Mouse (Mus musculus): Measurements from ENCODE around the gene Errfi1. TPM values are rescaled to one million over a fixed set of nuclear protein-coding genes. Genes with fewer than 3 reads are reported as not detected.

The Errfi1 gene
- total and polyA plus RNA-seq, 3 experiments = 2.1 to 2.7 TPM; not detected in 1

GRCm38 (mm10) chr4:150869276-150870197, 15.8 kb downstream of the Errfi1 start:
- DNase-seq (ENCODE audit: low read depth, low spot score) = no peak
- TF ChIP-seq ZNF384 (IDR thresholded peaks at IDR 0.05; ENCODE audit: low read depth, low read length) (no peak), KAT2A (conservative IDR thresholded peaks at IDR 0.05; ENCODE audit: low read depth, low read length) (no peak), USF2 (IDR thresholded peaks at IDR 0.05; ENCODE audit: borderline replicate concordance in 1 of 2, insufficient read depth in 1 of 2, low read depth in 1 of 2, low read length in 2 of 2) (no peak), ETS1 (IDR thresholded peaks at IDR 0.05; ENCODE audit: low read depth, low read length) (no peak), CTCF (IDR thresholded peaks at IDR 0.05 in 2 of 3, conservative IDR thresholded peaks at IDR 0.05 in 1 of 3; ENCODE audit: control insufficient read depth in 1 of 3, insufficient read depth in 1 of 3, low read depth in 2 of 3, low read length in 3 of 3, poor library complexity in 1 of 3, severe bottlenecking in 1 of 3) (no peak), POLR2AphosphoS5 (IDR thresholded peaks at IDR 0.05; ENCODE audit: borderline replicate concordance, low read depth, low read length) (no peak), GATA1 (IDR thresholded peaks at IDR 0.05; ENCODE audit: low read depth, low read length) (no peak), EP300 (IDR thresholded peaks at IDR 0.05; ENCODE audit: low read depth in 1 of 2, low read length in 2 of 2) (no peak), GABPA (IDR thresholded peaks at IDR 0.05; ENCODE audit: low read depth, low read length) (no peak), ZMIZ1 (IDR thresholded peaks at IDR 0.05; ENCODE audit: low read depth, low read length) (no peak), MXI1 (IDR thresholded peaks at IDR 0.05; ENCODE audit: low read depth, low read length) (no peak), ELF1 (IDR thresholded peaks at IDR 0.05; ENCODE audit: low read depth, low read length) (no peak), ZKSCAN1 (IDR thresholded peaks at IDR 0.05; ENCODE audit: low read depth, low read length) (no peak), RAD21 (IDR thresholded peaks at IDR 0.05; ENCODE audit: low read depth, low read length) (no peak), NELFE (IDR thresholded peaks at IDR 0.05; ENCODE audit: low read depth, low read length) (no peak), UBTF (IDR thresholded peaks at IDR 0.05; ENCODE audit: borderline replicate concordance, insufficient read depth, low read depth, low read length) (no peak), ZC3H11A (IDR thresholded peaks at IDR 0.05; ENCODE audit: low read depth, low read length) (no peak)
- no peaks in the 10 kb centered on the region for H3K4me1 ChIP-seq (ENCODE audit: control insufficient read depth in 1 of 2, insufficient read depth in 2 of 2, low read length in 2 of 2)
- H3K9ac ChIP-seq (ENCODE audit: control insufficient read depth, low read depth, low read length, poor library complexity, severe bottlenecking) = no peak overlapping the region
- no peaks in the 10 kb centered on the region for H3K27me3 ChIP-seq (ENCODE audit: control insufficient read depth in 1 of 2, insufficient read depth in 2 of 2, low read length in 2 of 2)
- H3K79me2 ChIP-seq (ENCODE audit: control insufficient read depth, insufficient read depth, low read length, poor library complexity) = no peaks in the 10 kb centered on the region
- H3K27ac ChIP-seq (ENCODE audit: control insufficient read depth, low read depth, low read length) = no peak overlapping the region
- H3K36me3 ChIP-seq (ENCODE audit: control insufficient read depth in 1 of 2, insufficient read depth in 2 of 2, low read length in 2 of 2) = no peaks in the 10 kb centered on the region
- H3K9me3 ChIP-seq (replicated peaks; ENCODE audit: insufficient read depth, low read length) = no peaks in the 10 kb centered on the region
- H3K4me3 ChIP-seq (ENCODE audit: control insufficient read depth in 1 of 2, insufficient read depth in 1 of 2, low read depth in 2 of 2, low read length in 2 of 2) = no peak overlapping the region

DNA sequence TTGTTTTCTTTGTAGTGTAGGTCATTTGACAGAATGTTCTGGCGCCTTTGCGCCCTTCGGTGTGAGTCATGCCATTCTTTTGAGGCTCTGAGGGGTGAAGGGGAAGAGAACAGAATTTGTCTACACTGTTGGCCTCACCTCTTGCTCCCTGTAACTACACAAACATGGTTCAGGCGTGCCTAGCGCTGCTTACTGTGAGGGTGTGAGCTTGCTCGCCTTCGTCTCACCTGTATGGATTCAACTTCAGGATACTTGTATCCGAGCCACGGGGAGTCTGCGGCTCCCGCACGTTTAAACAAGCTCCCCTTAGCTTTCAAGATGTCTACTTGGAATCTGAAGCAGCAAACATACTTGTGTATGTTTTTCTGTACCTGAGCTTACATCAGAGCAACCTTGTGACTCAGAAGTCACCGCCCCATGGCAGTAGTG, 17.3 kb downstream of the Errfi1 start:
- H3K27ac ChIP-seq (ENCODE audit: control insufficient read depth, low read depth, low read length) = no peak overlapping the region
- H3K79me2 ChIP-seq (ENCODE audit: control insufficient read depth, insufficient read depth, low read length, poor library complexity) = no peaks in the 10 kb centered on the region
- TF ChIP-seq JUND (IDR thresholded peaks at IDR 0.05; ENCODE audit: low read depth, low read length) (no peak), CTCF (IDR thresholded peaks at IDR 0.05 in 2 of 3, conservative IDR thresholded peaks at IDR 0.05 in 1 of 3; ENCODE audit: control insufficient read depth in 1 of 3, insufficient read depth in 1 of 3, low read depth in 2 of 3, low read length in 3 of 3, poor library complexity in 1 of 3, severe bottlenecking in 1 of 3) (no peak), ZKSCAN1 (IDR thresholded peaks at IDR 0.05; ENCODE audit: low read depth, low read length) (no peak), TBP (IDR thresholded peaks at IDR 0.05; ENCODE audit: low read depth, low read length) (no peak), MXI1 (IDR thresholded peaks at IDR 0.05; ENCODE audit: low read depth, low read length) (no peak), ZMIZ1 (IDR thresholded peaks at IDR 0.05; ENCODE audit: low read depth, low read length) (no peak), NRF1 (IDR thresholded peaks at IDR 0.05; ENCODE audit: insufficient read depth, low read depth, low read length, poor library complexity, severe bottlenecking) (no peak), ZNF384 (IDR thresholded peaks at IDR 0.05; ENCODE audit: low read depth, low read length) (no peak)
- H3K4me3 ChIP-seq (ENCODE audit: control insufficient read depth in 1 of 2, insufficient read depth in 1 of 2, low read depth in 2 of 2, low read length in 2 of 2) = no peak overlapping the region
- H3K9ac ChIP-seq (ENCODE audit: control insufficient read depth, low read depth, low read length, poor library complexity, severe bottlenecking) = no peak overlapping the region
- peaks cover 0 to 4% of the 10 kb centered on the region in 2 experiments; a peak in 1 of 4 replicates for H3K36me3 ChIP-seq (ENCODE audit: control insufficient read depth in 1 of 2, insufficient read depth in 2 of 2, low read length in 2 of 2)
- no peaks in the 10 kb centered on the region for H3K27me3 ChIP-seq (ENCODE audit: control insufficient read depth in 1 of 2, insufficient read depth in 2 of 2, low read length in 2 of 2)
- no peak for DNase-seq (ENCODE audit: low read depth, low spot score)
- peaks cover 3 to 6% of the 10 kb centered on the region in 2 experiments; a peak in 2 of 4 replicates for H3K4me1 ChIP-seq (ENCODE audit: control insufficient read depth in 1 of 2, insufficient read depth in 2 of 2, low read length in 2 of 2)
- no peaks in the 10 kb centered on the region for H3K9me3 ChIP-seq (replicated peaks; ENCODE audit: insufficient read depth, low read length)
